Mouse (Mus musculus): ENCODE results near the gene Cdc42ep1. TPM values are rescaled to one million over a fixed set of nuclear protein-coding genes. Genes with fewer than 3 reads are reported as not detected.
"Not testable (repeated sequence)": the region's sequence is repeated elsewhere in the genome, so short reads cannot be mapped to it uniquely, and the experiment has no call there.

The Cdc42ep1 gene
- polyA plus RNA-seq, 1 experiment from 2014 or later, result 11.5 TPM

GRCm38 (mm10) chr15:78843581-78844469, 1.4 kb downstream of the Cdc42ep1 start:
- Histone ChIP-seq H3K36me3 (no peaks in the 10 kb centered on the region), H3K27me3 (peaks cover 39% of the 10 kb centered on the region), H3K4me2 (peak overlapping the region; percentile 70), H3K27ac (replicated peaks) (no peak overlapping the region), H3K4me1 (replicated peaks) (peaks cover 73% of the 10 kb centered on the region), H3K9me3 (no peaks in the 10 kb centered on the region), H3K4me3 (peak overlapping the region; percentile 46), H3K9ac (peak overlapping the region; percentile 74)
- whole genome bisulfite sequencing, result 40% methylated on average over 21 of the region's 21 CpGs
- ATAC-seq (ENCODE audit: low read depth), result no peak

- peaks cover 63% of the 10 kb centered on the region for H3K4me1 ChIP-seq (replicated peaks)
- no peak overlapping the region for H3K9ac ChIP-seq
- H3K9me3 ChIP-seq, result no peaks in the 10 kb centered on the region
- 0 out of 2 replicates have a peak overlapping the region, but pooled peaks have one; percentile 46 for H3K4me3 ChIP-seq
- H3K27ac ChIP-seq (replicated peaks), result no peak overlapping the region
- ATAC-seq (ENCODE audit: low read depth), result no peak
- peak overlapping the region; percentile 70 for H3K4me2 ChIP-seq
- H3K36me3 ChIP-seq, result no peaks in the 10 kb centered on the region
- 22% methylated on average over 9 of the region's 9 CpGs for WGBS
- H3K27me3 ChIP-seq, result peaks cover 39% of the 10 kb centered on the region
These were observed 2.4 kb downstream of the Cdc42ep1 start for GRCm38 (mm10) chr15:78844791-78845190.

- no peak for ATAC-seq (ENCODE audit: low read depth)
- 0 out of 2 replicates have a peak overlapping the region, but pooled peaks have one; percentile 22 for H3K9ac ChIP-seq
- H3K4me3 ChIP-seq, result no peak overlapping the region
- peak overlapping the region; percentile 70; the same call in 1 of the 2 replicates for H3K4me2 ChIP-seq
- 70% methylated on average over 11 of the region's 11 CpGs for WGBS
- no peak overlapping the region for H3K27ac ChIP-seq (replicated peaks)
- no peaks in the 10 kb centered on the region for H3K9me3 ChIP-seq
- no peaks in the 10 kb centered on the region for H3K36me3 ChIP-seq
- peaks cover 39% of the 10 kb centered on the region for H3K27me3 ChIP-seq
- H3K4me1 ChIP-seq (replicated peaks), result peaks cover 58% of the 10 kb centered on the region
These were observed 2.9 kb downstream of the Cdc42ep1 start for GRCm38 (mm10) chr15:78845321-78845720.

- H3K9ac ChIP-seq, result no peak overlapping the region; the same call in 1 of the 2 replicates
- H3K9me3 ChIP-seq, result no peaks in the 10 kb centered on the region
- H3K4me1 ChIP-seq (replicated peaks), result peaks cover 52% of the 10 kb centered on the region
- no peak for ATAC-seq (ENCODE audit: low read depth)
- H3K27me3 ChIP-seq, result peaks cover 39% of the 10 kb centered on the region
- no peak overlapping the region for H3K27ac ChIP-seq (replicated peaks)
- no peaks in the 10 kb centered on the region for H3K36me3 ChIP-seq
- no peak overlapping the region for H3K4me3 ChIP-seq
- WGBS, result 82% methylated on average over 8 of the region's 8 CpGs
- H3K4me2 ChIP-seq, result no peak overlapping the region
These were observed 3.4 kb downstream of the Cdc42ep1 start for GRCm38 (mm10) chr15:78845867-78846266.

GRCm38 (mm10) chr15:78846352-78846751, 3.9 kb downstream of the Cdc42ep1 start:
- 74% methylated on average over 8 of the region's 8 CpGs for WGBS
- Histone ChIP-seq H3K27me3 (peaks cover 34% of the 10 kb centered on the region), H3K27ac (replicated peaks) (no peak overlapping the region), H3K4me1 (replicated peaks) (peaks cover 48% of the 10 kb centered on the region), H3K9ac (no peak overlapping the region), H3K9me3 (no peaks in the 10 kb centered on the region), H3K36me3 (no peaks in the 10 kb centered on the region), H3K4me2 (no peak overlapping the region), H3K4me3 (no peak overlapping the region)
- ATAC-seq (ENCODE audit: low read depth), result no peak

- H3K27ac ChIP-seq (replicated peaks); H3K9me3 ChIP-seq; H3K9ac ChIP-seq; ATAC-seq (ENCODE audit: low read depth); H3K4me2 ChIP-seq; H3K36me3 ChIP-seq; H3K4me3 ChIP-seq: not testable (repeated sequence)
- H3K4me1 ChIP-seq (replicated peaks), result peaks cover 47% of the 10 kb centered on the region
- WGBS, result 88% methylated on average over 7 of the region's 7 CpGs
- H3K27me3 ChIP-seq, result peaks cover 30% of the 10 kb centered on the region
These were observed 4.4 kb downstream of the Cdc42ep1 start for GRCm38 (mm10) chr15:78846805-78847204.

GRCm38 (mm10) chr15:78848467-78848866, 6.0 kb downstream of the Cdc42ep1 start:
- ATAC-seq (ENCODE audit: low read depth), result no peak
- H3K9ac ChIP-seq, result no peak overlapping the region
- H3K27ac ChIP-seq (replicated peaks), result no peak overlapping the region
- peaks cover 31% of the 10 kb centered on the region for H3K4me1 ChIP-seq (replicated peaks)
- peaks cover 13% of the 10 kb centered on the region for H3K27me3 ChIP-seq
- 31% methylated on average over 5 of the region's 5 CpGs for whole genome bisulfite sequencing
- no peaks in the 10 kb centered on the region for H3K36me3 ChIP-seq
- H3K9me3 ChIP-seq, result no peaks in the 10 kb centered on the region
- H3K4me2 ChIP-seq, result no peak overlapping the region
- no peak overlapping the region for H3K4me3 ChIP-seq

- ATAC-seq (ENCODE audit: low read depth), result no peak
- H3K9ac ChIP-seq, result no peak overlapping the region
- no peaks in the 10 kb centered on the region for H3K36me3 ChIP-seq
- H3K27ac ChIP-seq (replicated peaks), result no peak overlapping the region
- H3K4me1 ChIP-seq (replicated peaks), result peaks cover 20% of the 10 kb centered on the region
- WGBS, result 86% methylated on average over 12 of the region's 12 CpGs
- no peaks in the 10 kb centered on the region for H3K9me3 ChIP-seq
- H3K27me3 ChIP-seq, result peaks cover 3% of the 10 kb centered on the region
- H3K4me2 ChIP-seq, result no peak overlapping the region
- H3K4me3 ChIP-seq, result no peak overlapping the region
These were observed 7.1 kb downstream of the Cdc42ep1 start for GRCm38 (mm10) chr15:78849485-78849884.

- H3K4me2 ChIP-seq, result no peak overlapping the region
- H3K9ac ChIP-seq, result no peak overlapping the region
- 69% methylated on average over 15 of the region's 15 CpGs for WGBS
- H3K27ac ChIP-seq (replicated peaks), result no peak overlapping the region
- H3K4me1 ChIP-seq (replicated peaks), result peaks cover 13% of the 10 kb centered on the region
- ATAC-seq (ENCODE audit: low read depth), result no peak
- no peak overlapping the region for H3K4me3 ChIP-seq
- H3K36me3 ChIP-seq, result no peaks in the 10 kb centered on the region
- no peaks in the 10 kb centered on the region for H3K9me3 ChIP-seq
- no peaks in the 10 kb centered on the region for H3K27me3 ChIP-seq
These were observed 7.8 kb downstream of the Cdc42ep1 start for GRCm38 (mm10) chr15:78850059-78850824.

- ATAC-seq (ENCODE audit: low read depth), result no peak
- H3K27ac ChIP-seq (replicated peaks), result no peak overlapping the region
- no peak overlapping the region for H3K4me2 ChIP-seq
- WGBS, result 76% methylated on average over 6 of the region's 6 CpGs
- no peaks in the 10 kb centered on the region for H3K9me3 ChIP-seq
- no peak overlapping the region for H3K9ac ChIP-seq
- no peaks in the 10 kb centered on the region for H3K27me3 ChIP-seq
- H3K36me3 ChIP-seq, result no peaks in the 10 kb centered on the region
- peaks cover 6% of the 10 kb centered on the region for H3K4me1 ChIP-seq (replicated peaks)
- H3K4me3 ChIP-seq, result no peak overlapping the region
These were observed 8.5 kb downstream of the Cdc42ep1 start for GRCm38 (mm10) chr15:78850944-78851343.

- peaks cover 4% of the 10 kb centered on the region; the same call in 1 of the 2 replicates for H3K4me1 ChIP-seq (replicated peaks)
- H3K4me2 ChIP-seq, result peak overlapping the region; percentile 31; the same call in 1 of the 2 replicates
- no peaks in the 10 kb centered on the region for H3K36me3 ChIP-seq
- no peaks in the 10 kb centered on the region for H3K27me3 ChIP-seq
- no peaks in the 10 kb centered on the region for H3K9me3 ChIP-seq
- peak; percentile 80 for ATAC-seq (ENCODE audit: low read depth)
- 16% methylated on average over 13 of the region's 13 CpGs for WGBS
- no peak overlapping the region for H3K4me3 ChIP-seq
- H3K9ac ChIP-seq, result 0 out of 2 replicates have a peak overlapping the region, but pooled peaks have one; percentile 38
- H3K27ac ChIP-seq (replicated peaks), result no peak overlapping the region
These were observed 9.2 kb downstream of the Cdc42ep1 start for GRCm38 (mm10) chr15:78851505-78852153.

Measured in neural tube, embryonic 13.5 days (tissue).